Comparison of ENCODE assay signal across 9 mouse cellular contexts in the genomic region with DNA sequence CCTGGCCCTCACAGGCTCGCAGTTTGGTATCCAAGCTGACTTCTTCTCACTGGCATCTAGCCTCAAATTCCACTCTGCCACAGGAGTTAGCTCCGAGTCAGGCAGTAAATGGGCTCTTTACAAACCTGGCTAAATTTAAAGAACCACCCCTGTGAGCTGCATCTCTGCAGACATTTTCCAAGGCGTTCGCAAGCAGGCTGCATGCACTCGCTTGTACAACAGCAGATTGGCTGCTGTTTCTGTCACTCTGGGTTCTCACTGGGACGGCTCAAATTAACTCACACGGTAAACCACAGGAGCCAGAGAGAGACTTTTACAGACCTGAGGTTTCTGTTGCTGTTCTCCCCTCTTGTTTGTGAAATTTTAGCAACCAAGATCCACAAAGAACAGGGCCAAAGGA.
DNase-seq lines count a peak whose midpoint lies in the region; ATAC-seq lines count a peak whose summit lies in the region.
"Had no signal": no experiment of that assay in that cellular context is flagged by ENCODE, and none has a peak within 500 bp of the region (broad histone marks: within the 10 kb centered on the region; RNA-seq: fewer than 3 reads in every experiment).

No protein-coding gene starts in this region.

- H3K4me3 ChIP-seq in forebrain, embryonic 14.5 days (ENCODE audit: low read depth, low read length), result no peak overlapping the region
- H3K4me3 ChIP-seq in forebrain, embryonic 11.5 days (ENCODE audit: low read depth, low read length), result no peak overlapping the region
- H3K4me3 ChIP-seq in neural tube, embryonic 13.5 days, result no peak overlapping the region
- H3K4me3 ChIP-seq in neural tube, embryonic 15.5 days (replicated peaks), result no peak overlapping the region

- no peak overlapping the region for H3K27ac ChIP-seq in forebrain, embryonic 14.5 days (ENCODE audit: low read depth, low read length)
- H3K27ac ChIP-seq in forebrain, embryonic 11.5 days (ENCODE audit: low read depth, low read length), result no peak overlapping the region
- peak overlapping the region; percentile 38; the same call in 1 of the 2 replicates for H3K27ac ChIP-seq in neural tube, embryonic 13.5 days (replicated peaks)
- no peak overlapping the region for H3K27ac ChIP-seq in neural tube, embryonic 15.5 days (replicated peaks)

- no peak overlapping the region for H3K9ac ChIP-seq in forebrain, embryonic 14.5 days (ENCODE audit: low read length)
- H3K9ac ChIP-seq in forebrain, embryonic 11.5 days (ENCODE audit: low read length), result no peak overlapping the region
- H3K9ac ChIP-seq in neural tube, embryonic 13.5 days, result no peak overlapping the region
- no peak overlapping the region for H3K9ac ChIP-seq in neural tube, embryonic 15.5 days (replicated peaks)

- WGBS in forebrain, embryonic 14.5 days, result 48% methylated on average over 7 of the region's 7 CpGs
- 66% methylated on average over 7 of the region's 7 CpGs for WGBS in forebrain, embryonic 11.5 days
- WGBS in neural tube, embryonic 13.5 days, result 62% methylated on average over 7 of the region's 7 CpGs
- WGBS in neural tube, embryonic 15.5 days, result 49% methylated on average over 7 of the region's 7 CpGs

- peak; percentile 72 for DNase-seq in forebrain, embryonic 14.5 days (ENCODE audit: low spot score)
- DNase-seq in forebrain, embryonic 11.5 days (ENCODE audit: low spot score), result no peak
- peak; percentile 48 to 60 for DNase-seq in layer of hippocampus, postnatal 10 days (ENCODE audit: low spot score in 2 of 2)
- peak; percentile 76 for DNase-seq in thymus, postnatal 14 days
- no peak for DNase-seq in adrenal gland, postnatal 10 days
- DNase-seq in lung, postnatal 4 days, result no peak

- H3K4me2 ChIP-seq in forebrain, embryonic 14.5 days (ENCODE audit: low read length), result no peak overlapping the region
- no peak overlapping the region for H3K4me2 ChIP-seq in forebrain, embryonic 11.5 days (ENCODE audit: low read depth, low read length, severe bottlenecking)
- no peak overlapping the region for H3K4me2 ChIP-seq in neural tube, embryonic 13.5 days
- no peak overlapping the region for H3K4me2 ChIP-seq in neural tube, embryonic 15.5 days

- H3K27me3 ChIP-seq in forebrain, embryonic 14.5 days (replicated peaks; ENCODE audit: control insufficient read depth, insufficient read depth, low read length), result no peaks in the 10 kb centered on the region
- H3K27me3 ChIP-seq in forebrain, embryonic 11.5 days (ENCODE audit: control insufficient read depth, insufficient read depth, low read length), result no peaks in the 10 kb centered on the region
- no peaks in the 10 kb centered on the region for H3K27me3 ChIP-seq in neural tube, embryonic 13.5 days
- H3K27me3 ChIP-seq in neural tube, embryonic 15.5 days (replicated peaks), result no peaks in the 10 kb centered on the region
- H3K27me3 ChIP-seq: CH12.LX had no signal

- ATAC-seq in forebrain, embryonic 14.5 days, result no peak
- no peak for ATAC-seq in forebrain, embryonic 11.5 days (replicated peaks; ENCODE audit: low FRiP score)
- no peak for ATAC-seq in neural tube, embryonic 13.5 days (ENCODE audit: low read depth)
- no peak for ATAC-seq in neural tube, embryonic 15.5 days (ENCODE audit: low FRiP score)

- no peaks in the 10 kb centered on the region for H3K9me3 ChIP-seq in forebrain, embryonic 14.5 days (replicated peaks; ENCODE audit: control insufficient read depth, low read length)
- no peaks in the 10 kb centered on the region for H3K9me3 ChIP-seq in forebrain, embryonic 11.5 days (ENCODE audit: control insufficient read depth, low read length)
- H3K9me3 ChIP-seq in neural tube, embryonic 13.5 days, result no peaks in the 10 kb centered on the region
- no peaks in the 10 kb centered on the region for H3K9me3 ChIP-seq in neural tube, embryonic 15.5 days (replicated peaks)

- H3K4me1 ChIP-seq in forebrain, embryonic 14.5 days (ENCODE audit: control insufficient read depth, insufficient read depth, low read length), result peaks cover 7% of the 10 kb centered on the region
- H3K4me1 ChIP-seq in forebrain, embryonic 11.5 days (replicated peaks; ENCODE audit: control insufficient read depth, insufficient read depth, low read length), result peaks cover 11% of the 10 kb centered on the region
- peaks cover 23% of the 10 kb centered on the region for H3K4me1 ChIP-seq in neural tube, embryonic 13.5 days (replicated peaks)
- peaks cover 22% of the 10 kb centered on the region for H3K4me1 ChIP-seq in neural tube, embryonic 15.5 days

- H3K36me3 ChIP-seq in forebrain, embryonic 14.5 days (ENCODE audit: control insufficient read depth, insufficient read depth, low read length), result no peaks in the 10 kb centered on the region
- no peaks in the 10 kb centered on the region for H3K36me3 ChIP-seq in forebrain, embryonic 11.5 days (ENCODE audit: control insufficient read depth, insufficient read depth, low read length)
- H3K36me3 ChIP-seq in neural tube, embryonic 13.5 days, result no peaks in the 10 kb centered on the region
- no peaks in the 10 kb centered on the region for H3K36me3 ChIP-seq in neural tube, embryonic 15.5 days

Comparison
In these comparisons a context has a peak if more than half of its experiments do, and no peak if none do; other contexts are left out.
1. DNase-seq: peak in forebrain, embryonic 14.5 days (single experiment), layer of hippocampus, postnatal 10 days (2 of 2) and thymus, postnatal 14 days (single experiment); none in forebrain, embryonic 11.5 days (single experiment), adrenal gland, postnatal 10 days (single experiment) and lung, postnatal 4 days (0 of 2).